Mouse (Mus musculus): Measurements from ENCODE around the gene Xpa. TPM values are rescaled to one million over a fixed set of nuclear protein-coding genes. Genes with fewer than 3 reads are reported as not detected.

Gene Xpa
- 33.5 and 37.4 TPM in 2 replicates for polyA plus RNA-seq (2015; fragmentation: Nextera tagmentation; extraction: Ambion mirVana)

- DNase-seq (ENCODE audit: low spot score) = peak; percentile 97
Observed at GRCm38 (mm10) chr4:46195781-46196487, at the start of gene Xpa. Gene Xpa (minus strand): TSS chr4:46196311.

GRCm38 (mm10) chr4:46235871-46236270 is 39.8 kb upstream of the Xpa start:
- DNase-seq (ENCODE audit: low spot score) = no peak

GRCm38 (mm10) chr4:46234739-46235138 is 38.6 kb upstream of the Xpa start:
- DNase-seq (ENCODE audit: low spot score) = no peak

GRCm38 (mm10) chr4:46226972-46227535 is 30.9 kb upstream of the Xpa start:
- DNase-seq (ENCODE audit: low spot score) = no peak

- no peak for DNase-seq (ENCODE audit: low spot score)
Observed at GRCm38 (mm10) chr4:46221090-46221489, 25.0 kb upstream of the Xpa start.

- no peak for DNase-seq (ENCODE audit: low spot score)
Observed at GRCm38 (mm10) chr4:46202562-46203126, 6.5 kb upstream of the Xpa start.

- peak; percentile 74 for DNase-seq (ENCODE audit: low spot score)
Observed at GRCm38 (mm10) chr4:46201834-46202561, 5.9 kb upstream of the Xpa start.

- no peak for DNase-seq (ENCODE audit: low spot score)
Observed at GRCm38 (mm10) chr4:46198064-46198463, 2.0 kb upstream of the Xpa start.

- no peak for DNase-seq (ENCODE audit: low spot score)
Observed at GRCm38 (mm10) chr4:46196513-46196912, 402 bp upstream of the Xpa start.

GRCm38 (mm10) chr4:46192011-46192410 is 4.1 kb downstream of the Xpa start:
- DNase-seq (ENCODE audit: low spot score) = peak; percentile 21

GRCm38 (mm10) chr4:46186466-46186865 is 9.6 kb downstream of the Xpa start:
- DNase-seq (ENCODE audit: low spot score) = no peak

GRCm38 (mm10) chr4:46185890-46186289 is 10.2 kb downstream of the Xpa start:
- DNase-seq (ENCODE audit: low spot score) = no peak

GRCm38 (mm10) chr4:46185423-46185822 is 10.7 kb downstream of the Xpa start:
- peak; percentile 48 for DNase-seq (ENCODE audit: low spot score)

GRCm38 (mm10) chr4:46182181-46182580 is 13.9 kb downstream of the Xpa start:
- peak; percentile 68 for DNase-seq (ENCODE audit: low spot score)

- no peak for DNase-seq (ENCODE audit: low spot score)
Observed at GRCm38 (mm10) chr4:46181168-46181567, 14.9 kb downstream of the Xpa start.

- DNase-seq (ENCODE audit: low spot score) = no peak
Observed at GRCm38 (mm10) chr4:46177496-46177895, 18.6 kb downstream of the Xpa start.

GRCm38 (mm10) chr4:46177018-46177417 is 19.1 kb downstream of the Xpa start:
- DNase-seq (ENCODE audit: low spot score) = no peak

- DNase-seq (ENCODE audit: low spot score) = peak; percentile 39
Observed at GRCm38 (mm10) chr4:46176313-46176712, 19.8 kb downstream of the Xpa start.

- DNase-seq (ENCODE audit: low spot score) = no peak
Observed at GRCm38 (mm10) chr4:46171761-46172160, 24.4 kb downstream of the Xpa start.

GRCm38 (mm10) chr4:46165831-46166230 is 30.3 kb downstream of the Xpa start:
- DNase-seq (ENCODE audit: low spot score) = no peak

- DNase-seq (ENCODE audit: low spot score) = peak; percentile 39
Observed at GRCm38 (mm10) chr4:46164027-46164426, 32.1 kb downstream of the Xpa start.

Measured in thymus, postnatal 0 days (tissue).